Mouse (Mus musculus) midbrain, embryonic 11.5 days (tissue): Measurements from ENCODE around the gene Nampt. TPM values are rescaled to one million over a fixed set of nuclear protein-coding genes. Genes with fewer than 3 reads are reported as not detected.

Experiments used
- ATAC-seq: fragments of 200-750 bp; cut with Nextera tagmentation; 2 replicates; pipeline ENCODE4 v1.8.0; 2017; ENCODE audit warnings: moderate TSS enrichment, moderate library complexity; ENCODE audit not compliant: low FRiP score
- DNase-seq: peaks from one replicate; pipeline ENCODE4 v3.0.0; 2015; ENCODE audit warnings: low spot score; ENCODE audit errors: missing footprints
- H3K27ac ChIP-seq: fragments of 300-500 bp; sonication (generic); 2 replicates; pipeline ENCODE4 v1.5.1; 2014; ENCODE audit warnings: low read depth, low read length
- H3K27me3 ChIP-seq: fragments of 300-500 bp; sonication (generic); 2 replicates; pipeline ENCODE4 v1.6.1; 2014; ENCODE audit warnings: mild to moderate bottlenecking, low read length, moderate library complexity, mixed read lengths; ENCODE audit not compliant: control insufficient read depth, insufficient read depth
- H3K36me3 ChIP-seq: fragments of 300-500 bp; sonication (generic); 2 replicates; pipeline ENCODE4 v1.6.1; 2014; ENCODE audit warnings: mild to moderate bottlenecking, low read length, moderate library complexity, mixed read lengths; ENCODE audit not compliant: control insufficient read depth, insufficient read depth
- H3K4me1 ChIP-seq: fragments of 300-500 bp; sonication (generic); 2 replicates; pipeline ENCODE4 v1.6.1; 2014; ENCODE audit warnings: low read length; ENCODE audit not compliant: control insufficient read depth, insufficient read depth
- H3K4me2 ChIP-seq: fragments of 300-500 bp; sonication (generic); 2 replicates; pipeline ENCODE4 v1.6.1; 2014; ENCODE audit warnings: mild to moderate bottlenecking, moderate library complexity
- H3K4me3 ChIP-seq: fragments of 300-500 bp; sonication (generic); 2 replicates; pipeline ENCODE4 v1.5.1; 2014; ENCODE audit warnings: low read depth, low read length
- H3K9ac ChIP-seq: fragments of 300-500 bp; sonication (generic); 2 replicates; pipeline ENCODE4 v1.6.1; 2014; ENCODE audit warnings: low read length
- H3K9me3 ChIP-seq: fragments of 300-500 bp; sonication (generic); 2 replicates; pipeline ENCODE4 v1.6.1; 2016; ENCODE audit warnings: low read length; ENCODE audit not compliant: control insufficient read depth
- WGBS: fragments of 180-500 bp; shearing (Covaris S2); extraction: QIAGEN DNeasy Blood & Tissue Kit; methylation state at CpG from one replicate; pipeline ENCODE4 v1.1.7; 2014; 5-methylcytosine and 5-hydroxymethylcytosine counted together
- polyA plus RNA-seq: library from polyadenylated mRNA; unstranded; fragments of >200 nt; fragmentation: Nextera tagmentation; extraction: Ambion mirVana; gene quantifications from 2 replicates; pipeline ENCODE4 v1.2.1, GENCODE M21; 2014

The Nampt gene
- polyA plus RNA-seq, 1 experiment from 2014 or later, result 43.4 TPM

GRCm38 (mm10) chr12:32820688-32821503, 1.6 kb downstream of the Nampt start:
- WGBS, result 3% methylated on average over 45 of the region's 49 CpGs

GRCm38 (mm10) chr12:32821504-32822011, 2.2 kb downstream of the Nampt start:
- ATAC-seq (no peak), DNase-seq (no peak)
- H3K4me1 ChIP-seq, result peaks cover 12% of the 10 kb centered on the region
- peak overlapping the region; percentile 70 for H3K4me2 ChIP-seq
- no peak overlapping the region for H3K9ac ChIP-seq
- no peak overlapping the region for H3K27ac ChIP-seq
- 45% methylated on average over 2 of the region's 2 CpGs for WGBS
- peaks cover 3% of the 10 kb centered on the region; the same call in 1 of the 2 replicates for H3K36me3 ChIP-seq
- no peaks in the 10 kb centered on the region for H3K27me3 ChIP-seq
- H3K4me3 ChIP-seq, result peak overlapping the region; percentile 75; the same call in 1 of the 2 replicates
- H3K9me3 ChIP-seq, result no peaks in the 10 kb centered on the region

More at GRCm38 (mm10) chr12:32820688-32821503, 1.6 kb downstream of the Nampt start:
- peaks cover 3% of the 10 kb centered on the region; the same call in 1 of the 2 replicates for H3K36me3 ChIP-seq
- DNase-seq (peak; percentile 95), ATAC-seq (peak; percentile 80)
- H3K4me1 ChIP-seq, result peaks cover 12% of the 10 kb centered on the region
- peak overlapping the region; percentile 84 for H3K27ac ChIP-seq
- H3K4me2 ChIP-seq, result peak overlapping the region; percentile 70
- no peaks in the 10 kb centered on the region for H3K9me3 ChIP-seq
- H3K27me3 ChIP-seq, result no peaks in the 10 kb centered on the region
- H3K4me3 ChIP-seq, result peak overlapping the region; percentile 75
- H3K9ac ChIP-seq, result peak overlapping the region; percentile 75

DNA sequence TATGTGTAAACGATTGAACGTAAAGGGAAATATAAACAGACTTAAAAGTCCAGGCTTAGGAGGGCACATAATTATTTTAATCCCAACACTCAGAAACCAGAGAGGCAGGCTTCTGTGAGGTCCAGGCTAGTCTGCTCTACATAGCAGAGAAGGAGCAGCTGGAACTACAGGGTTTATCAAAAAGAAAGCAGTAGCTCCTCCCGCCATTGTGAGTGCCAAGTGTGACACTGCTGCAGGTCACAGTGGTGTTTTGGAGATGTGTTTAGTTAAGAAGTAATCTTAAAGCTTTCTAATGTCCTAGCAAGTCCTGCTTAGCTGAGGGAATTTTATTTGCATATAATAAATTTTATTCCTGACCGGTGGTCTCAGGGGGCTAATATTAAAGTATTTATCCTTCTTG, 2.7 kb downstream of the Nampt start:
- H3K9ac ChIP-seq, result no peak overlapping the region
- H3K27ac ChIP-seq, result no peak overlapping the region
- DNase-seq (no peak), ATAC-seq (no peak)
- no peak overlapping the region for H3K4me3 ChIP-seq
- peaks cover 3% of the 10 kb centered on the region; the same call in 1 of the 2 replicates for H3K36me3 ChIP-seq
- WGBS, result 78% methylated on average over 4 of the region's 4 CpGs
- H3K27me3 ChIP-seq, result no peaks in the 10 kb centered on the region
- no peaks in the 10 kb centered on the region for H3K9me3 ChIP-seq
- H3K4me1 ChIP-seq, result peaks cover 12% of the 10 kb centered on the region
- no peak overlapping the region for H3K4me2 ChIP-seq

DNA sequence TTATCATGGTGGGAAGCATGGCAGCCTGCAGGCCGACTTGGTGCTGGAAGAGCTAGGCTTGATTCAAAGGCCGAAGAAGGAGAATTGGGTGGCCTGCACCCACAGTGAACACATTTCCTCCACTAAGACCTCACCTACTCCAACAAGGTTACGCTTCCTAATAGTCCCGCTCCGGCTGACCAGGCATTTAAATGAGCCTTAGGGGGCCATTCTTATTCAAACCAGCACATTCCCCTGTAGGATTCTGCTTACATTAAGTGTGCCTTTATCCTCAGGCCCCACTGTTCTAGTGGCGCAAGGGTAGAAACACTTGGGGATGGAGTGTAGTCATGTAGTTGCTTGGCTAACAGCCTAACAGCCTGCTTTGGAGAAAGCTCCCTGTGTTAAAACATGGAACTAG, 5.2 kb downstream of the Nampt start:
- Histone ChIP-seq H3K9ac (no peak overlapping the region; the same call in 1 of the 2 replicates), H3K4me2 (no peak overlapping the region), H3K9me3 (no peaks in the 10 kb centered on the region), H3K4me3 (no peak overlapping the region), H3K4me1 (peaks cover 12% of the 10 kb centered on the region), H3K36me3 (peaks cover 3% of the 10 kb centered on the region; the same call in 1 of the 2 replicates), H3K27me3 (no peaks in the 10 kb centered on the region), H3K27ac (no peak overlapping the region)
- WGBS, result 40% methylated on average over 6 of the region's 6 CpGs
- DNase-seq, result peak; percentile 47
- ATAC-seq, result no peak

DNA sequence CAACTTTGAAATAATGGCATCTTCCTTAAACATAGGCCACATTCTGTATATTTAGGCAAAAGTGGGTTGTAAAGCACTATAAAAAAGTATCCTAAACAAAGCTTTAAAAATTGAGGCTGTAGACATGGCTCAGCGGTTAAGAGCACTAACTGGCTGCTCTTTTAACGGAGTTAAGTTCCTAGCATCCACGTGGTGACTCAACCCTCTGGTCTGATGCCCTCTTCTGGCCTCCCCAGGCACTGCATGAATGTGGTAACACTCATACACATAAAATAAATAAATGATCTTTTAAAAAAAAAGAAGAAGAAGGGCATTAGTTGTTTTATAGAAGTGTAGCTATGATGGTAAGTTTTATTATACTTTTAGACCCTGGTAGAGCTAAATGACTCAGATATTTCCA, 7.6 kb downstream of the Nampt start:
- H3K9me3 ChIP-seq, result no peaks in the 10 kb centered on the region
- no peak overlapping the region for H3K4me2 ChIP-seq
- DNase-seq, result peak; percentile 81
- H3K9ac ChIP-seq, result no peak overlapping the region
- peaks cover 8% of the 10 kb centered on the region for H3K4me1 ChIP-seq
- WGBS, result 40% methylated on average over 3 of the region's 3 CpGs
- H3K27me3 ChIP-seq, result no peaks in the 10 kb centered on the region
- no peak overlapping the region for H3K27ac ChIP-seq
- H3K4me3 ChIP-seq, result no peak overlapping the region
- peaks cover 3% of the 10 kb centered on the region; the same call in 1 of the 2 replicates for H3K36me3 ChIP-seq
- no peak for ATAC-seq

DNA sequence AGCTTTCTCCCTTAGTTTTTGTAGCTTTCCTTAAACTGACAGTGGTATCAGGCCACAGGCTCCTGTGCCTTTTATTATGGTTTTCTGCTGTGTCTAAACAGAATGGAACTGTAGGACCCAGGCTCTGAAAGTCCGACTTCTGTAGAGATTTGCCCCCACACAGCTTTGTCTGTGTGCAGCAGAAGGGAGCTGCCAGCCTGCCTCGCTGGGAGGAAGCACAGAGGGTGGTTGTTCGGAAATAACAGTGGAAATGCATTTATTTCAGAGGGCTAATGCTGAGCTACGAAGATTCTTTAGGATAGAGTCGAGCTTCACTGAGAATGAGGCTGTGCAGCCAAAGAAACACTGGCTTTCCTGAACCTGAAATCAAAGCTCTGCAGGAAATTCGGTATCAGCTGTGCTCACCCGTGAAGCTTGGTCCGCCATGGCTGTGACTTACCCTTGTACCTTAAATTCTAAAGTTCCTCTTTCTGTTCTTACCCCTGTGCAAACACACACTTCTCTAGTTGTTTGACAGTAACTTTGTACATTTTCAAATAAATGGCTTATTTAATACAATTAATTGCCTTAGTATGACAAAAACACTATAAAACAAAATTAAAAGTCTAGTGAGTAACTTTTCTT, 8.9 kb downstream of the Nampt start:
- Histone ChIP-seq H3K4me1 (peaks cover 5% of the 10 kb centered on the region), H3K27ac (no peak overlapping the region), H3K9me3 (no peaks in the 10 kb centered on the region), H3K4me2 (no peak overlapping the region), H3K4me3 (no peak overlapping the region), H3K9ac (0 out of 2 replicates have a peak overlapping the region, but pooled peaks have one; percentile 4), H3K36me3 (peaks cover 5% of the 10 kb centered on the region; the same call in 1 of the 2 replicates), H3K27me3 (no peaks in the 10 kb centered on the region)
- WGBS, result 77% methylated on average over 8 of the region's 8 CpGs
- ATAC-seq, result no peak
- peak; percentile 44 for DNase-seq

DNA sequence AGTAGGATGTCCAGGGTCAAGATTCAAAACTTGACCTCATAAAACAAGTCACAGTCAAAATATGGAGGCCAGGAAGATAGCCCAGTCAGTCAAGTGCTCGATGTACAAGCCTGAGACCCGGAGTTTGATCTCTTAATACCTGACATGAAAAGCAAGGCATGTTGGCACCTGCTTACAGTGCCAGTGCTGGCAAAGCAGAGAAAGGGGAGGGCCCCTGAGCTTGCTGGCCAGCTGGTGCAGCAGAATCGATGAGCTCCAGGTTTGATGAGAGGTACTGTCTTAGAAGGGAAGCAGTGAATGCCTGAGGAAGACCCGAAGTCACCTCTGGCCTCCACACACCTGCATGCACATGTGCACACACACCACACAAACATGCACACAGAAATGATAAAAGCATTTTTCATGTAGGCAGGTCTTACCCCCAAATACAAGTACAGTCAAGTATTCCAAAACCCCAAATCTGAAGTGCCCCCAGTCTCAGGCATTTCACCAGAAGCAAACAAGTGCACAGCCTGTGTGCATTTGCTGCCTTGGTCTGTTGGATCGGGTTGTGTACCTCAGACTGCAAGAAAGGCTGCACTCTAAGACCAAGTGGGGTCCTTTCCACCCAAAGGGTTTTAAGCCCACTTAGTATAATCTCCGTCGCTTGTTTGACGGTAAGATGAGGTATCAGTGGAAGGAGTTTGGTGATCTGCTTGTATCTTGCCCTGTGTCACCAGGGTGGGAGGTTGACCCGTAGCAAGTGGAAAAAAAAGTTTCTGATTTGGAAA, 10.2 kb downstream of the Nampt start:
- Histone ChIP-seq H3K4me2 (no peak overlapping the region), H3K4me3 (no peak overlapping the region), H3K27me3 (no peaks in the 10 kb centered on the region), H3K27ac (no peak overlapping the region), H3K9ac (no peak overlapping the region), H3K36me3 (peaks cover 3% of the 10 kb centered on the region; the same call in 1 of the 2 replicates), H3K9me3 (no peaks in the 10 kb centered on the region), H3K4me1 (peaks cover 3% of the 10 kb centered on the region)
- WGBS, result 87% methylated on average over 9 of the region's 9 CpGs
- ATAC-seq (no peak), DNase-seq (peak; percentile 70)

GRCm38 (mm10) chr12:32832076-32832475, 12.7 kb downstream of the Nampt start:
- Histone ChIP-seq H3K4me1 (no peaks in the 10 kb centered on the region), H3K27me3 (no peaks in the 10 kb centered on the region), H3K9me3 (no peaks in the 10 kb centered on the region), H3K4me2 (no peak overlapping the region), H3K27ac (no peak overlapping the region), H3K9ac (no peak overlapping the region), H3K4me3 (no peak overlapping the region), H3K36me3 (peaks cover 3% of the 10 kb centered on the region; the same call in 1 of the 2 replicates)
- WGBS, result 96% methylated on average over 3 of the region's 3 CpGs
- DNase-seq (peak; percentile 61), ATAC-seq (no peak)
